Mouse (Mus musculus) MEL (cell line): ENCODE measurements around the gene Mef2b. TPM values are rescaled to one million over a fixed set of nuclear protein-coding genes. Genes with fewer than 3 reads are reported as not detected.

ENCODE experiments used
- DNase-seq: peaks from one replicate; pipeline ENCODE4 v3.0.0; 2011; ENCODE audit warnings: low read depth, low spot score
- H3K27ac ChIP-seq: 2 replicates; pipeline ENCODE4 v1.5.1; 2012; ENCODE audit warnings: low read depth, mild to moderate bottlenecking, control low read depth, low read length, moderate library complexity; ENCODE audit not compliant: control insufficient read depth
- H3K27me3 ChIP-seq, 2 experiments: fragments of 150-350 bp in 1 of 2; sonication (generic) in 1 of 2; 2 replicates each; pipeline ENCODE4 v1.6.1; 2012; ENCODE audit warnings: low read length in 2 of 2, mild to moderate bottlenecking in 2 of 2, improper control_type of control experiment in 1 of 2, moderate library complexity in 1 of 2; ENCODE audit not compliant: insufficient read depth in 2 of 2, control insufficient read depth in 1 of 2
- H3K36me3 ChIP-seq, 2 experiments: 2 replicates each; pipeline ENCODE4 v1.6.1; 2012 to 2014; ENCODE audit warnings: low read length in 2 of 2, improper control_type of control experiment in 1 of 2, inconsistent platforms in 1 of 2, mild to moderate bottlenecking in 1 of 2; ENCODE audit not compliant: insufficient read depth in 2 of 2, control insufficient read depth in 1 of 2
- H3K4me1 ChIP-seq, 2 experiments: fragments of 150-350 bp in 1 of 2; sonication (generic) in 1 of 2; 2 replicates each; pipeline ENCODE4 v1.6.1; 2012; ENCODE audit warnings: low read length in 2 of 2, improper control_type of control experiment in 1 of 2, mild to moderate bottlenecking in 1 of 2; ENCODE audit not compliant: insufficient read depth in 2 of 2, control insufficient read depth in 1 of 2
- H3K4me3 ChIP-seq, 2 experiments: fragments of 150-350 bp in 1 of 2; sonication (generic) in 1 of 2; 2 replicates each; pipeline ENCODE4 v1.5.1; 2012; ENCODE audit warnings: low read depth in 2 of 2, low read length in 2 of 2, mild to moderate bottlenecking in 2 of 2, moderate library complexity in 2 of 2, control low read depth in 1 of 2, improper control_type of control experiment in 1 of 2; ENCODE audit not compliant: control insufficient read depth in 1 of 2, insufficient read depth in 1 of 2
- H3K79me2 ChIP-seq: 2 replicates; pipeline ENCODE4 v1.6.1; 2012; ENCODE audit warnings: mild to moderate bottlenecking, low read length, moderate library complexity; ENCODE audit not compliant: control insufficient read depth, poor library complexity, insufficient read depth
- H3K9ac ChIP-seq: 2 replicates; pipeline ENCODE4 v1.6.1; 2012; ENCODE audit warnings: low read depth, mild to moderate bottlenecking, control low read depth, low read length, moderate library complexity; ENCODE audit not compliant: control insufficient read depth, poor library complexity, severe bottlenecking
- H3K9me3 ChIP-seq: fragments of 150-350 bp; sonication (generic); replicated peaks from 2 replicates; pipeline ENCODE4 v1.6.1; 2012; ENCODE audit warnings: mild to moderate bottlenecking, low read length, improper control_type of control experiment, moderate library complexity; ENCODE audit not compliant: insufficient read depth
- BHLHE40 ChIP-seq: IDR thresholded peaks from 2 replicates; pipeline ENCODE4 v1.6.1; 2012; ENCODE audit warnings: low read depth, mild to moderate bottlenecking, inconsistent platforms, low read length, improper control_type of control experiment, borderline replicate concordance
- CHD1 ChIP-seq: IDR thresholded peaks from 2 replicates; pipeline ENCODE4 v1.6.1; 2012; ENCODE audit warnings: low read depth, mild to moderate bottlenecking, inconsistent platforms, low read length, improper control_type of control experiment
- EP300 ChIP-seq, 2 experiments: IDR thresholded peaks; 2 replicates each; pipeline ENCODE4 v1.6.1; 2011; ENCODE audit warnings: improper control_type of control experiment in 2 of 2, low read length in 2 of 2, low read depth in 1 of 2, mild to moderate bottlenecking in 1 of 2
- GATA1 ChIP-seq: IDR thresholded peaks from 2 replicates; pipeline ENCODE4 v1.6.1; 2011; ENCODE audit warnings: low read depth, low read length, improper control_type of control experiment
- MAZ ChIP-seq: IDR thresholded peaks from 2 replicates; pipeline ENCODE4 v1.6.1; 2012; ENCODE audit warnings: low read depth, mild to moderate bottlenecking, inconsistent platforms, low read length, improper control_type of control experiment
- MEF2A ChIP-seq: IDR thresholded peaks from 2 replicates; pipeline ENCODE4 v1.6.1; 2014; ENCODE audit warnings: low read depth, mild to moderate bottlenecking, inconsistent platforms, low read length, improper control_type of control experiment; ENCODE audit not compliant: poor library complexity, insufficient replicate concordance, severe bottlenecking; ENCODE audit errors: extremely low read depth
- MXI1 ChIP-seq: IDR thresholded peaks from 2 replicates; pipeline ENCODE4 v1.6.1; 2011; ENCODE audit warnings: mild to moderate bottlenecking, low read depth, low read length, improper control_type of control experiment
- MYB ChIP-seq: IDR thresholded peaks from 2 replicates; pipeline ENCODE4 v1.6.1; 2011; ENCODE audit warnings: mild to moderate bottlenecking, low read depth, low read length, improper control_type of control experiment
- NELFE ChIP-seq: IDR thresholded peaks from 2 replicates; pipeline ENCODE4 v1.6.1; 2011; ENCODE audit warnings: low read depth, low read length, improper control_type of control experiment
- NRF1 ChIP-seq: IDR thresholded peaks from 2 replicates; pipeline ENCODE4 v1.6.1; 2014; ENCODE audit warnings: low read depth, mild to moderate bottlenecking, inconsistent platforms, low read length, improper control_type of control experiment, moderate library complexity; ENCODE audit not compliant: poor library complexity, insufficient read depth, severe bottlenecking
- POLR2A ChIP-seq, 2 experiments: IDR thresholded peaks; 2 replicates each; pipeline ENCODE4 v1.6.1; 2011 to 2012; ENCODE audit warnings: low read length in 2 of 2, mild to moderate bottlenecking in 2 of 2, control low read depth in 1 of 2, improper control_type of control experiment in 1 of 2, low read depth in 1 of 2, moderate library complexity in 1 of 2; ENCODE audit not compliant: control insufficient read depth in 1 of 2, insufficient read depth in 1 of 2, poor library complexity in 1 of 2
- POLR2AphosphoS2 ChIP-seq: IDR thresholded peaks from 2 replicates; pipeline ENCODE4 v1.6.1; 2011; ENCODE audit warnings: low read length, improper control_type of control experiment
- POLR2AphosphoS5 ChIP-seq: IDR thresholded peaks from 2 replicates; pipeline ENCODE4 v1.6.1; 2012; ENCODE audit warnings: low read depth, borderline replicate concordance, mild to moderate bottlenecking, inconsistent platforms, low read length, moderate library complexity, mixed read lengths
- RCOR1 ChIP-seq: IDR thresholded peaks from 2 replicates; pipeline ENCODE4 v1.6.1; 2012; ENCODE audit warnings: low read depth, mild to moderate bottlenecking, inconsistent platforms, low read length, improper control_type of control experiment
- SMC3 ChIP-seq: IDR thresholded peaks from 2 replicates; pipeline ENCODE4 v1.6.1; 2011; ENCODE audit warnings: low read depth, low read length, improper control_type of control experiment
- TAL1 ChIP-seq: IDR thresholded peaks from 2 replicates; pipeline ENCODE4 v1.6.1; 2012; ENCODE audit warnings: mild to moderate bottlenecking, inconsistent platforms, low read length, moderate library complexity, mixed read lengths
- TCF12 ChIP-seq: IDR thresholded peaks from 2 replicates; pipeline ENCODE4 v1.6.1; 2014; ENCODE audit warnings: low read depth, mild to moderate bottlenecking, inconsistent platforms, low read length, improper control_type of control experiment, moderate library complexity
- USF1 ChIP-seq: IDR thresholded peaks from 2 replicates; pipeline ENCODE4 v1.6.1; 2014; ENCODE audit warnings: low read depth, mild to moderate bottlenecking, inconsistent platforms, low read length, improper control_type of control experiment, moderate library complexity
- USF2 ChIP-seq, 2 experiments: IDR thresholded peaks; 2 replicates each; pipeline ENCODE4 v1.6.1; 2011 to 2012; ENCODE audit warnings: improper control_type of control experiment in 2 of 2, low read length in 2 of 2, borderline replicate concordance in 1 of 2, inconsistent platforms in 1 of 2, low read depth in 1 of 2, mild to moderate bottlenecking in 1 of 2; ENCODE audit not compliant: insufficient read depth in 1 of 2
- ZKSCAN1 ChIP-seq: IDR thresholded peaks from 2 replicates; pipeline ENCODE4 v1.6.1; 2012; ENCODE audit warnings: low read depth, mild to moderate bottlenecking, inconsistent platforms, low read length, improper control_type of control experiment, moderate library complexity
- ZMIZ1 ChIP-seq: IDR thresholded peaks from 2 replicates; pipeline ENCODE4 v1.6.1; 2012; ENCODE audit warnings: low read depth, mild to moderate bottlenecking, inconsistent platforms, low read length, improper control_type of control experiment, moderate library complexity
- polyA plus RNA-seq, 2 experiments: library from polyadenylated mRNA; stranded (reverse) in 1 of 2; unstranded in 1 of 2; fragments of >175 nt in 1 of 2; fragments of >200 nt in 1 of 2; gene quantifications; 2 replicates each; pipeline versions ENCODE4 v1.2.1 to v1.2.4; 2012; ENCODE audit warnings: low replicate concordance in 2 of 2, low read depth in 1 of 2; ENCODE audit not compliant: insufficient read length in 2 of 2, insufficient read depth in 1 of 2, missing spikeins in 1 of 2
- total RNA-seq: library from RNA; depleted of rRNA; stranded (reverse); fragments of 300-350 nt; gene quantifications from 2 replicates; pipeline ENCODE4 v1.2.3, GENCODE M21; 2012

Gene Mef2b
- total and polyA plus RNA-seq, 3 experiments, result 2.0 to 6.5 TPM; not detected in 1

GRCm38 (mm10) chr8:70122863-70123262, 16.6 kb upstream of the Mef2b start (continued):
- no peak for TF ChIP-seq GATA1
- TF ChIP-seq ZKSCAN1, result no peak

DNA sequence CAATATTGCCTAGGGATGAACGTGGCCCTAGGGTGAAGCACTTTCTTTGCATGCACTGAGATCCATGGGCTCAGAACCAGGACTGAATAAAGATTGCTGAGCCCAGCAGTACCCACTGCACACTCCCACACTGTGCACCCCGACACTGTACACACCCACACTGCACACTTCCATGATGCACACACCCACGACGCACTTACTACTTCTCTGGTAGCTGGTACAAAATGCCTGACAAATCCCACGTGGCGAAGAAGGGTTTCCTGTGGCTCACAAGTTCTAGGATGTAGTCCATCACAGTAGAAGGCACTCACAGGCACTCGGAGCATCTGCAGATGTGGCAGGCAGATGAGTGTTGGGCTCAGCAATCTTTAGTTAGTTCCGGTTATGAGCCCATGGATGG, 14.5 kb upstream of the Mef2b start:
- Histone ChIP-seq H3K36me3 (no peaks in the 10 kb centered on the region), H3K27me3 (peaks cover 0 to 4% of the 10 kb centered on the region in 2 experiments; a peak in 1 of 4 replicates), H3K4me3 (no peak overlapping the region), H3K27ac (no peak overlapping the region), H3K79me2 (no peaks in the 10 kb centered on the region), H3K9me3 (no peaks in the 10 kb centered on the region), H3K4me1 (no peaks in the 10 kb centered on the region), H3K9ac (no peak overlapping the region)
- no peak for DNase-seq
- TF ChIP-seq USF2 (IDR thresholded peaks at IDR 0.05; ENCODE audit: borderline replicate concordance in 1 of 2, insufficient read depth in 1 of 2, low read depth in 1 of 2, low read length in 2 of 2) (no peak), SMC3 (no peak), USF1 (no peak), MXI1 (no peak), BHLHE40 (no peak), NELFE (no peak), ZMIZ1 (no peak), MYB (no peak), POLR2A (IDR thresholded peaks at IDR 0.05; ENCODE audit: control insufficient read depth in 1 of 2, insufficient read depth in 1 of 2, low read depth in 1 of 2, low read length in 2 of 2, poor library complexity in 1 of 2) (no peak), NRF1 (no peak), TCF12 (no peak), EP300 (IDR thresholded peaks at IDR 0.05; ENCODE audit: low read depth in 1 of 2, low read length in 2 of 2) (no peak), POLR2AphosphoS2 (no peak), RCOR1 (no peak), TAL1 (no peak)

DNA sequence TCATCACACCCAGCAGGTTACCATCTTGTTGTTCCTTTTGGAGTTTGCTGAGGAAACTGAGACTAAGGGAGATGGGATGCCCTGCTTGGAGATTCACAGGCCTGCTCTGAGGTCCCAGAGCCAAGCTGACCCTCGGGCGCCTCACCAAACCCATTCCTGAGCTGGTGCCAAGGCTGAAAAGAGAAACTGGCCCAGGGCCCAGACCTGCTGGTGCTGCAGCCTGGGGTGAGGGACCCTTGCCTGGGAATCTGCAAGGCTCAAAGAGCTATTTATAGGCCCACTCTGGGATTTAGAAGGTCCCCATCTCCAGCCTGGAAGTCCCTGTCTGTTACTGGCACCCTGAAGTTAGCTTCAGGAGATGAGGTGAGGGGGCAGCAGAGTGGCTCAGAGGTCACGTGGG, 11.1 kb upstream of the Mef2b start:
- DNase-seq, result no peak
- Histone ChIP-seq H3K27ac (no peak overlapping the region), H3K9ac (no peak overlapping the region), H3K27me3 (peaks cover 0 to 4% of the 10 kb centered on the region in 2 experiments; a peak in 1 of 4 replicates), H3K4me3 (no peak overlapping the region), H3K9me3 (no peaks in the 10 kb centered on the region), H3K4me1 (peaks cover 0 to 8% of the 10 kb centered on the region in 2 experiments; a peak in 2 of 4 replicates), H3K79me2 (peaks cover 11% of the 10 kb centered on the region), H3K36me3 (peaks cover 0 to 2% of the 10 kb centered on the region in 2 experiments; a peak in 2 of 4 replicates)
- no peak for TF ChIP-seq POLR2AphosphoS5
- TF ChIP-seq MEF2A, result no peak
- TF ChIP-seq MAZ, result no peak
- TF ChIP-seq USF2 (IDR thresholded peaks at IDR 0.05; ENCODE audit: borderline replicate concordance in 1 of 2, insufficient read depth in 1 of 2, low read depth in 1 of 2, low read length in 2 of 2), result no peak
- no peak for TF ChIP-seq CHD1
- no peak for TF ChIP-seq RCOR1
